Mouse (Mus musculus): ENCODE data around the gene Mindy4. TPM values are rescaled to one million over a fixed set of nuclear protein-coding genes. Genes with fewer than 3 reads are reported as not detected.

The Mindy4 gene
- total and polyA plus RNA-seq, 3 experiments: not detected

- in situ Hi-C loops (cut with MboI; ENCODE audit: low pct_ligation_motif_present, low pct_unique_long_range_greater_than_20kb, low sequenced_read_pairs): no loop called here
- Histone ChIP-seq H3K4me2 (ENCODE audit: insufficient read depth, low read depth, poor library complexity, severe bottlenecking) (no peak overlapping the region), H3K4me3 (replicated peaks in 1 of 3; ENCODE audit: low read depth in 2 of 3, low read length in 2 of 3, poor library complexity in 1 of 3) (no peak overlapping the region), H3K79me2 (replicated peaks; ENCODE audit: control insufficient read depth, extremely low read depth, insufficient read depth, poor library complexity, severe bottlenecking) (no peaks in the 10 kb centered on the region), H3K9me3 (replicated peaks; ENCODE audit: low read length) (peaks cover 5% of the 10 kb centered on the region), H3K9ac (ENCODE audit: insufficient read depth, low read depth) (no peak overlapping the region), H3K27me3 (replicated peaks) (peaks cover 91% of the 10 kb centered on the region), H3K27ac (ENCODE audit: insufficient read depth, low read depth) (no peak overlapping the region), H3K4me1 (ENCODE audit: control insufficient read depth in 1 of 2, insufficient read depth in 2 of 2) (no peaks in the 10 kb centered on the region), H3K36me3 (replicated peaks in 1 of 2; ENCODE audit: control insufficient read depth in 1 of 2, insufficient read depth in 1 of 2, low read length in 1 of 2) (no peaks in the 10 kb centered on the region)
- TF ChIP-seq ETS1 (conservative IDR thresholded peaks at IDR 0.05; ENCODE audit: low read depth, low read length) (no peak), POLR2A (IDR thresholded peaks at IDR 0.05; ENCODE audit: low read depth, low read length) (no peak), CHD1 (IDR thresholded peaks at IDR 0.05; ENCODE audit: low read depth, low read length) (no peak), USF2 (conservative IDR thresholded peaks at IDR 0.05; ENCODE audit: low read depth, low read length) (no peak), POLR2AphosphoS2 (IDR thresholded peaks at IDR 0.05; ENCODE audit: low read depth, low read length) (no peak), RCOR1 (conservative IDR thresholded peaks at IDR 0.05; ENCODE audit: low read depth, low read length) (no peak), IRF4 (IDR thresholded peaks at IDR 0.05; ENCODE audit: low read depth, low read length) (no peak), MAX (IDR thresholded peaks at IDR 0.05; ENCODE audit: low read length) (no peak), ZC3H11A (IDR thresholded peaks at IDR 0.05; ENCODE audit: low read depth, low read length) (no peak), MXI1 (IDR thresholded peaks at IDR 0.05; ENCODE audit: low read depth, low read length) (no peak), SIN3A (IDR thresholded peaks at IDR 0.05; ENCODE audit: low read length) (no peak), EP300 (IDR thresholded peaks at IDR 0.05; ENCODE audit: low read length) (no peak), JUND (conservative IDR thresholded peaks at IDR 0.05; ENCODE audit: low read depth, low read length) (no peak)
- dilution Hi-C loops (cut with MboI; ENCODE audit: extremely low pct_ligation_motif_present, extremely low pct_unique_long_range_greater_than_20kb, low sequenced_read_pairs): no loop called here
- DNase-seq (ENCODE audit: extremely low read depth): no peak
Observed at GRCm38 (mm10) chr6:55350383-55350952, 147.3 kb downstream of the Mindy4 start.

- Histone ChIP-seq H3K79me2 (replicated peaks; ENCODE audit: control insufficient read depth, extremely low read depth, insufficient read depth, poor library complexity, severe bottlenecking) (no peaks in the 10 kb centered on the region), H3K27ac (ENCODE audit: insufficient read depth, low read depth) (no peak overlapping the region), H3K4me3 (replicated peaks in 1 of 3; ENCODE audit: low read depth in 2 of 3, low read length in 2 of 3, poor library complexity in 1 of 3) (no peak overlapping the region), H3K4me2 (ENCODE audit: insufficient read depth, low read depth, poor library complexity, severe bottlenecking) (no peak overlapping the region), H3K9ac (ENCODE audit: insufficient read depth, low read depth) (no peak overlapping the region), H3K36me3 (replicated peaks in 1 of 2; ENCODE audit: control insufficient read depth in 1 of 2, insufficient read depth in 1 of 2, low read length in 1 of 2) (no peaks in the 10 kb centered on the region), H3K27me3 (replicated peaks) (peaks cover 89% of the 10 kb centered on the region), H3K4me1 (ENCODE audit: control insufficient read depth in 1 of 2, insufficient read depth in 2 of 2) (no peaks in the 10 kb centered on the region), H3K9me3 (replicated peaks; ENCODE audit: low read length) (peaks cover 5% of the 10 kb centered on the region)
- DNase-seq (ENCODE audit: extremely low read depth): no peak
- in situ Hi-C loops (cut with MboI; ENCODE audit: low pct_ligation_motif_present, low pct_unique_long_range_greater_than_20kb, low sequenced_read_pairs) (no loop called here), dilution Hi-C loops (cut with MboI; ENCODE audit: extremely low pct_ligation_motif_present, extremely low pct_unique_long_range_greater_than_20kb, low sequenced_read_pairs) (no loop called here)
- TF ChIP-seq RCOR1 (conservative IDR thresholded peaks at IDR 0.05; ENCODE audit: low read depth, low read length) (no peak), JUND (conservative IDR thresholded peaks at IDR 0.05; ENCODE audit: low read depth, low read length) (no peak), CTCF (conservative IDR thresholded peaks at IDR 0.05 in 1 of 2, IDR thresholded peaks at IDR 0.05 in 1 of 2; ENCODE audit: low read depth in 2 of 2, low read length in 2 of 2) (no peak), MAZ (IDR thresholded peaks at IDR 0.05; ENCODE audit: low read depth, low read length) (no peak), TCF12 (IDR thresholded peaks at IDR 0.05; ENCODE audit: low read depth, low read length) (no peak), MEF2A (IDR thresholded peaks at IDR 0.05; ENCODE audit: borderline replicate concordance, low read depth, low read length) (no peak), MXI1 (IDR thresholded peaks at IDR 0.05; ENCODE audit: low read depth, low read length) (no peak), ZKSCAN1 (IDR thresholded peaks at IDR 0.05; ENCODE audit: borderline replicate concordance, low read depth, low read length) (no peak), JUN (IDR thresholded peaks at IDR 0.05; ENCODE audit: insufficient read depth, low read depth, low read length) (no peak), NRF1 (IDR thresholded peaks at IDR 0.05; ENCODE audit: low read depth, low read length) (no peak), PAX5 (IDR thresholded peaks at IDR 0.05; ENCODE audit: low read length) (no peak), EP300 (IDR thresholded peaks at IDR 0.05; ENCODE audit: low read length) (no peak), KAT2A (IDR thresholded peaks at IDR 0.05; ENCODE audit: insufficient replicate concordance, low read length) (no peak), ELF1 (IDR thresholded peaks at IDR 0.05; ENCODE audit: low read depth, low read length) (no peak), MYC (IDR thresholded peaks at IDR 0.05; ENCODE audit: low read depth, low read length) (no peak), NELFE (IDR thresholded peaks at IDR 0.05; ENCODE audit: low read depth, low read length) (no peak), MAFK (IDR thresholded peaks at IDR 0.05; ENCODE audit: insufficient replicate concordance, low read length) (no peak)
Observed at GRCm38 (mm10) chr6:55351712-55352111, 148.5 kb downstream of the Mindy4 start.
